Mouse (Mus musculus) olfactory bulb, adult 2 months (tissue): Measurements from ENCODE around the gene Lix1l. TPM values are rescaled to one million over a fixed set of nuclear protein-coding genes. Genes with fewer than 3 reads are reported as not detected.

Source experiments
- H3K27ac ChIP-seq: fragments of 200-500 bp; 2 replicates; pipeline ENCODE4 v1.5.1; 2012; ENCODE audit warnings: low read depth, low read length; ENCODE audit not compliant: insufficient read depth
- H3K4me1 ChIP-seq: fragments of 200-500 bp; 2 replicates; pipeline ENCODE4 v1.6.1; 2012; ENCODE audit warnings: low read length; ENCODE audit not compliant: control insufficient read depth, insufficient read depth
- H3K4me3 ChIP-seq: fragments of 200-500 bp; 2 replicates; pipeline ENCODE4 v1.5.1; 2012; ENCODE audit warnings: mild to moderate bottlenecking, low read depth, low read length, moderate library complexity; ENCODE audit not compliant: insufficient read depth
- CTCF ChIP-seq: fragments of 200-500 bp; IDR thresholded peaks from 2 replicates; pipeline ENCODE4 v1.5.1; 2012; ENCODE audit warnings: low read depth, mild to moderate bottlenecking, low read length, moderate library complexity; ENCODE audit not compliant: insufficient read depth
- POLR2A ChIP-seq: fragments of 200-500 bp; IDR thresholded peaks from 2 replicates; pipeline ENCODE4 v1.6.1; 2012; ENCODE audit warnings: mild to moderate bottlenecking, low read depth, low read length, moderate library complexity; ENCODE audit not compliant: insufficient read depth
- WGBS: fragments of 180-500 bp; shearing (Covaris S2); methylation state at CpG from one replicate; pipeline ENCODE4 v1.1.7; 2018; 5-methylcytosine and 5-hydroxymethylcytosine counted together
- polyA plus RNA-seq: library from polyadenylated mRNA; stranded (reverse); fragments of >200 nt; gene quantifications from 2 replicates; pipeline ENCODE4 v1.2.4, GENCODE M21; 2012; ENCODE audit warnings: low replicate concordance; ENCODE audit not compliant: missing spikeins, insufficient read depth, insufficient read length

The Lix1l gene
- polyA plus RNA-seq, 1 experiment = not detected

DNA sequence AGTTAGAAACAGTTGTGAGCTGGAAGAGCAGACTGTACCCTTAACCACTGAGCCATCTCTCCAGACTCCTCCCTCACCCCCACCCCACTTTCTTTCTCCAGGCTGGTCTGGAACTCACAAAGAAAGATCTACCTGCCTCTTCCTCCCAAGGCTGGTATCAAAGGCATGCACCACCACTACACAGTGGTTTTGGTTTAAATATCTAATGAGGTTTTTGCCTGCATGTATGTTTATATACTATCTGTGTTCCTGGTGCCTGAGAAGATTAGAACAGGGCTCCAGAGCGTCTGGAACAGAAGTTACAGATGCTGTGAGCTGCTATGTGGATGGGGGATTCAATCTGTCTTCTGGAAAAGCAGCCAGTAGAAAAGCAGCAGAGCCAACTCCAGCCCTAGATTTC is 33.1 kb downstream of the Lix1l start:
- peaks cover 8% of the 10 kb centered on the region for H3K4me1 ChIP-seq
- WGBS = 85% methylated on average over 1 of the region's 1 CpGs
- TF ChIP-seq POLR2A = no peak
- no peak for TF ChIP-seq CTCF

DNA sequence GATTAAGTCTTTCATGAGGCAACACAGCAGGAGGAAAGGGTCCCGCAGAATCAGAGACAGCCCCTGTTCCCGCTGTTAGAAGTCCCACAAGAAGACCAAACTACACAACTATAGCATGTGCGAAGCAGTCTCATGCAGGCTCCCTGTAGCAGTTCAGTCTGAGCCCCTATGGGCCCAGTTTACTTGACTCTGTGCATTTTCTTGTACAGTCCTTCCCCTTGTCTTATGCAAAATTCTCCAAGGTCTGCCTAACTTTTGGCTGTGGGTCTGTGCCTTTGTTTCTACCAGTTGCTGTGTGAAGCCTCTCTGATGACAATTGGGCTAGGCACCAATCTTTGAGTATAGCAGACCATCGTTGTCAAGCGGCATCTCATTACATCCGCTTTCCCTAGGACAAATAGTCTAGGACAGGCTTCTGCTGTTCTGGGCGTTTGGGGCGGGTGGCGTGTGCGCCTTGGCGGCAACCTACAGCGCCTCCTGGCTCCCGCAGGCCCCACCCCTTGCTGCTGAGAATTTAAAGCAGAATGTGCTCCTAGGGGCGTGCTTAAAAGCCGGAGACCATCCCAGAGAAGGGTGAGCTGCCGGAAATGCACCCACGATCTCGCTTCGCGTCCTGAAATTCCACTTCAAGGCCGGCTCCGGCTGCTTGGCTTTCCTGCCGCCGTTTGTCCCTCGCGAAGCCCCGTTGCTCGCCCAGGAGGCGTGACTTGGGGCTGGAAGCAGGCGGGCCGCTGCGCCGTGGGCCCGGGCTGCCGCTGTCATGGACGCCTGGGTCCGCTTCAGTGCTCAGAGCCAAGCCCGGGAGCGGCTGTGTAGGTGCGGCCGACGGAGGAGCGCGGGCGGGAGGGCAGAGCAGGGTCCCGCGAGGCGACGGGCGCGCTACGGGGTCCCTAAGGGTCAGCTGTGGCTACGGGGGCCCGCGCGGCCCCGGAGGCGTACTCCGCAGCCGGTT is 34.3 kb downstream of the Lix1l start, which contains the start of the genes Pex11b and Gm42957:
Gene Pex11b, plus strand, starts transcription at position 449 of the 952 bp plus-strand sequence.
Gene Gm42957, plus strand, starts transcription at position 547 of the 952 bp plus-strand sequence.
- peak within 1 kb of the TSS; percentile 73 for H3K27ac ChIP-seq
- TF ChIP-seq CTCF = 0 out of 2 replicates have a peak, but pooled peaks have one; percentile 10
- TF ChIP-seq POLR2A = peak; percentile 67
- peaks cover 8% of the 10 kb centered on the region for H3K4me1 ChIP-seq
- 2% methylated on average over 60 of the region's 60 CpGs for WGBS
- H3K4me3 ChIP-seq = peak within 1 kb of the TSS; percentile 84

More for the DNA sequence above, 33.1 kb downstream of the Lix1l start:
- no peak overlapping the region for H3K4me3 ChIP-seq
- no peak overlapping the region for H3K27ac ChIP-seq

DNA sequence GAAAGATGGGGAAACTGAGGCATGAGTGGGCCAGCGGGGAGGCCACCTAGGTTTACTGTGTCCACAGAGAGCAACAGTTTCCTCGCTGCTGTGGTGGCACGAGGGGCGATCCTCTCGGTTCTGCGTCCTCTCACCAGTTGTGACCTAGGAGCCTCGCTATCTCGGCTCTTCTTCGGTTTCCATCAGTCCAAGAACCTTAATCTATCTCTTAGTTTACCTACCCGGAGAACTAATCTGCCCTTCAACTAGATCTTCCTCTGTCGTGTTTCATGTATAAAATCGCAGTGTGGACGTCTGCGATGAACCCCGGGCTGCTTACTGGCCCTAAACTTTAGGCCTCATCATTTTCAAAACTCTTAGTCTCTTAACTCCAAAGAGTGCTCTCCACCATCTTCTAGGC is 35.0 kb downstream of the Lix1l start:
- 8% methylated on average over 15 of the region's 15 CpGs for WGBS
- peak overlapping the region; percentile 73 for H3K27ac ChIP-seq
- peak overlapping the region; percentile 84 for H3K4me3 ChIP-seq
- no peak for TF ChIP-seq POLR2A
- H3K4me1 ChIP-seq = peaks cover 8% of the 10 kb centered on the region

DNA sequence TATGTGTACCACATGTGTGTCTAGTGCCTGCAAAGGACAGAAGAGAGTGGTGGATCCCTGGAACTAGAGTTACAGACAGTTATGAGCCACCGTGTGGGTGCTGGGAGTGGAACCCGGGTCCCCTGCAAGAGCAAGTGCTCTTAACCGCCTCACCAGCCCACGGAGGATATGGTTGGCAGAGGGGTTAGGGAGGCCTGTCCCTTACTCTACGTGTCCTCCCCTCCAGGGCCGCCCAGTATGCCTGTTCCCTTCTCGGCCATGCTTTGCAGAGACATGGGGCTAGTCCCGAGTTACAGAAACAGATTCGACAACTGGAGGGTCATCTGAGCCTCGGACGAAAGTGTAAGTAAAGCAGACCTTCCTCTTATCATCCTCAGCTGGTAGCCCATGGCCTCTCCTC is 35.5 kb downstream of the Lix1l start:
- TF ChIP-seq POLR2A (no peak), CTCF (no peak)
- Histone ChIP-seq H3K4me1 (peaks cover 8% of the 10 kb centered on the region), H3K27ac (no peak overlapping the region), H3K4me3 (peak overlapping the region; percentile 4; the same call in 1 of the 2 replicates)
- 65% methylated on average over 11 of the region's 11 CpGs for WGBS

DNA sequence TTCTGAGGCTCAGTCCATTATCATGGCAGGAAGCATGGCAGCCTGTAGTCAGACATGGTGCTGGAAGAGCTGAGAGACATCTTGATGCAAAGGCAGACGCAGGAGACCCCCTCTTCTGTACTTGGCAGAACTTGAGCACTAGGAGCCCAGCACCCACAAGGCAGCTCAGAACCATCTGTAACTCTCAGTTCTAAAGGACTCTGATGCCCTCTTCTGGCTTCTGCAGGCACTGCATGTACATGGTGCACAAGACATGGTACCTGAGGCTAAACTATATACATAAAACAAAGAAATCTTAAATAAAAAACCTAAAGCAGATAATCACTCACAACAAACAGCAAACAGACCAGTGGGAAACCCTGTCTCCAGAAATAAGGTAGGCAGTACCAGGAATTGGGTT is 38.3 kb downstream of the Lix1l start:
- WGBS = 77% methylated on average over 1 of the region's 1 CpGs
- H3K4me3 ChIP-seq = no peak overlapping the region
- no peak overlapping the region for H3K27ac ChIP-seq
- peaks cover 8% of the 10 kb centered on the region for H3K4me1 ChIP-seq
- TF ChIP-seq POLR2A (no peak), CTCF (no peak)

DNA sequence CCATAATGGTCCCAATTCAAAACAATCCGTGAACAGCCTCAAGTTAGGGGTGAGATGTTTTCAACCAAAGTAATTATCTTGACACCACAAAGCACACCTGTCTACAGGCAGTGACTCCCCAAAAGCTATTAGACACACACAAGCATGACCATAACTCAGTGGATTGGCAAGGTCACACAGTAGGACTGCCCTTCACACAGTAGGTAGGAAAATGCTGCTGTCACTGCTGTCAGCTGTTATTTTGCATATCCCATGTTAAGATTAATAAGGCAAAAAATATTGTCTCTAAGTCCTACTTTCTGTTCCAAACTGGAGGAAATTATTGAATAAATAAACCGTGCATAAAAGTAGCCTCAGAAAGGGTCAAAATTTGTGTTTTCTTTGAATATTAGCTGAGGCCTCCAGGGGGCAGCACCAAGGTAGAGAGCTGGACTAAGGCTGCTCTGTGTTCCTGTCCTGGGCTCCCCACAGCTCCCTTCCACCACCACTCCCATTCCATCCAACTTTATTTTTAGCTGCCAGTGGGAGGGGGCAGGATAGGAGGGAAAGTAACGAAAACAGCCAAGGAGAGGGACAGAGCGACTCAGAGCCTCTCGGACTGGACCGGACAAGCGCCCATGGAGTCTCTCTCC is 44.2 kb downstream of the Lix1l start, which contains the start of gene Itga10:
Gene Itga10, plus strand, starts transcription at position 567 of the 632 bp plus-strand sequence.
- TF ChIP-seq CTCF (no peak), POLR2A (no peak)
- H3K4me3 ChIP-seq = no peak within 1 kb of the TSS
- H3K27ac ChIP-seq = no peak within 1 kb of the TSS; the same call in 1 of the 2 replicates
- 64% methylated on average over 7 of the region's 7 CpGs for WGBS
- peaks cover 10% of the 10 kb centered on the region for H3K4me1 ChIP-seq

DNA sequence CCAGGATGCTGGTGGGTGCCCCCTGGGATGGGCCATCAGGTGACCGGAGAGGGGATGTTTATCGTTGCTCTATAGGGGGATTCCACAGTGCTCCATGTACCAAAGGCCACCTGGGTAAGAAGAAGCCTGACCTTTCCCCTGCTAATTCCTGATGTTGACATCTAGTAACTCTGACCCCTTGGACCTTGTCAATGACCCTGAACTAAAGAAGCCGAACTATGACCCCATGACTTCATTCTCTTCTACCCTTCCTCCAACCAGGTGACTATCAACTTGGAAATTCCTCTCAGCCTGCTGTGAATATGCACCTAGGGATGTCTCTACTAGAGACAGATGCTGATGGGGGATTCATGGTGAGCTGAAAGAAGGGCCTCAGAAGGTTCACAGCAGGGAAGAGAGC is 46.4 kb downstream of the Lix1l start:
- Histone ChIP-seq H3K4me3 (no peak overlapping the region), H3K27ac (no peak overlapping the region), H3K4me1 (peaks cover 10% of the 10 kb centered on the region)
- TF ChIP-seq POLR2A (no peak), CTCF (no peak)
- WGBS = 87% methylated on average over 3 of the region's 3 CpGs

DNA sequence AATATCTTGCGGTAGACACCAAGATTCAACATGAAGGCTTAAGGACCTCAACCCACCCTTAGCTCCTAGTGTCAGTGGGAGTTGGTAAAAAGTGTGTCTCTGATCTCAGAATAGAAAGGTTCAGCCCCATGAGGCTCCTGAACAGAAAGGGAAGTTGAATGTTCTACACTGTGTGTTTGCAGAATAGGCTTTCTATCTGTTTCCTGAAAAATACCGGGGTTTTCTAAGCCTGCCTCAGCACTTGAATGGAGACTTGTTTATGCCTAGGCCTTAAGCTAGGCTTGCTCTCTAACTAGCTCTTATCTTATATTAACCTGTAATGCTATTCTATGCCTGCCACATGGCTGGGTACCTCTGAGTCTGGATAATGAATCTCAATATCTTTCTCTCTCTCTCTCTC is 60.0 kb downstream of the Lix1l start:
- no peak overlapping the region for H3K27ac ChIP-seq
- TF ChIP-seq CTCF (no peak), POLR2A (no peak)
- H3K4me1 ChIP-seq = peaks cover 6% of the 10 kb centered on the region
- WGBS = 90% methylated on average over 2 of the region's 2 CpGs
- no peak overlapping the region for H3K4me3 ChIP-seq
